Mouse (Mus musculus): ENCODE data around the gene Rab3il1. TPM values are rescaled to one million over a fixed set of nuclear protein-coding genes. Genes with fewer than 3 reads are reported as not detected.

Gene Rab3il1
- polyA plus RNA-seq, 1 experiment from 2014 or later, result 20.7 TPM

DNA sequence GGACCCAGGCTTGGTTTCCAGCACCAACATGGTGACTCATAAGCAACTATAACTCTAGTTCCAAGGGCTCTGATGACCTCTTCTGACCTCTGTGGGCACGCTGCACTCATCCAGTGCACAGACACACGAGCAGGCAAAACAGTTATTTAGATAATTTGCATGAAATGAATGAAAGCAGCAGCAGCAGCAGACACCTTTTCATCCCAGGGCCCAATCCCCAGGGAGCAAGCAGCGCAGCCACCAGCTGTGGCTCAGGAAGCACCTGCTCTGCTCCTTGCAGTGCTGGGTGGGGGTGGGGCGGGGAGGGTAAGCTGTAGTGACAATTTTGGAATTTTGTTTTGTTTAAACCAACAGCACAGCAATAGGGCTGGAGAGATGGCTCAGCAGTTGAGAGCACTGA, 70.4 kb downstream of the Rab3il1 start:
- H3K27ac ChIP-seq (replicated peaks), result peak overlapping the region; percentile 32; the same call in 1 of the 2 replicates
- no peak for ATAC-seq (ENCODE audit: low FRiP score, low read depth)
- H3K4me2 ChIP-seq, result no peak overlapping the region
- 52% methylated on average over 4 of the region's 4 CpGs for WGBS
- H3K36me3 ChIP-seq, result peaks cover 80% of the 10 kb centered on the region
- no peaks in the 10 kb centered on the region for H3K27me3 ChIP-seq
- no peaks in the 10 kb centered on the region for H3K9me3 ChIP-seq
- no peak overlapping the region for H3K9ac ChIP-seq
- no peak overlapping the region for H3K4me3 ChIP-seq
- 0 out of 2 replicates have a peak, but pooled peaks cover 3% of the 10 kb centered on the region for H3K4me1 ChIP-seq (replicated peaks)

DNA sequence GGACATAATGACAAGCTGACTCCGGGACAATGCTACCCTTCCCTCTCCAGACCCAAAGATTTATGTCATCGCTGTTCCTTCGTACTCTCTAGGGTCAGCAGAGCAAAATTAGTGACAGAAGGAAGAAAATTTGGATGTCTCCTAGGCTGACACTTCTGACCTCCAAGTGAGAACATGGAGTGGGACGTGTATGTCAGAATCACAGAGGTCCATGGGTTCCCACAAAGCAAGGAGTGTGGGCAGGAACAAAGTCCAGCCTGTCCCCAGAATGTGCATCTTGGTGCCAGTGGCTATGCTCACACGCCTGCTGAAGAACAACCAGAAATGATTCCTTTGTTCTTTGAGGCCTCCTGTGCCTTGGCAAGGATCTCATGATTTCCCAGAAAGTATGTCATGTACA, 71.7 kb downstream of the Rab3il1 start:
- no peak overlapping the region for H3K27ac ChIP-seq (replicated peaks)
- no peak for ATAC-seq (ENCODE audit: low FRiP score, low read depth)
- 0 out of 2 replicates have a peak, but pooled peaks cover 3% of the 10 kb centered on the region for H3K4me1 ChIP-seq (replicated peaks)
- no peak overlapping the region for H3K9ac ChIP-seq
- H3K4me2 ChIP-seq, result no peak overlapping the region
- 89% methylated on average over 5 of the region's 5 CpGs for WGBS
- no peak overlapping the region for H3K4me3 ChIP-seq
- no peaks in the 10 kb centered on the region for H3K27me3 ChIP-seq
- no peaks in the 10 kb centered on the region for H3K9me3 ChIP-seq
- H3K36me3 ChIP-seq, result peaks cover 86% of the 10 kb centered on the region

DNA sequence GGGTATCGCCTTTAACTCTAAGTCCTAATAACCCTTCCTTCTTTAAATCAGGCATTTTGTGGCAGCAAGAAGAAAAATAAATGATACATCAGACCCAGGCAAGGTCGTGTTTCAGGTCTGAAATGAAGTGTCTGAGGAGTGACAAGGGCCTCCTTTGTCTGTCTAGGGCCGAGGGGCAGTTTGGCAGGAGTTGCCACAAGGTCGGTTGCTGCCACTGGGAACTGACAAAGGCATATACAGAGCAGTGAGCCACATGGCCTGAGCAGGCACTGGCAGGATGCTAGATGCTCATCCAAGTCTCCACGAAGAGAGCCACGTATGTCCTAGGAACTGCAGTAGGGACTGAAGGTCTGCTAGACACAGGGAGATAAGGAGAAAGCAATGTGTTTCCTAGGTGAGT, 76.9 kb downstream of the Rab3il1 start:
- Histone ChIP-seq H3K4me1 (replicated peaks) (no peaks in the 10 kb centered on the region), H3K9ac (no peak overlapping the region), H3K27me3 (no peaks in the 10 kb centered on the region), H3K4me3 (no peak overlapping the region), H3K27ac (replicated peaks) (no peak overlapping the region), H3K9me3 (no peaks in the 10 kb centered on the region), H3K36me3 (peaks cover 97% of the 10 kb centered on the region), H3K4me2 (no peak overlapping the region)
- 78% methylated on average over 6 of the region's 6 CpGs for WGBS
- no peak for ATAC-seq (ENCODE audit: low FRiP score, low read depth)

DNA sequence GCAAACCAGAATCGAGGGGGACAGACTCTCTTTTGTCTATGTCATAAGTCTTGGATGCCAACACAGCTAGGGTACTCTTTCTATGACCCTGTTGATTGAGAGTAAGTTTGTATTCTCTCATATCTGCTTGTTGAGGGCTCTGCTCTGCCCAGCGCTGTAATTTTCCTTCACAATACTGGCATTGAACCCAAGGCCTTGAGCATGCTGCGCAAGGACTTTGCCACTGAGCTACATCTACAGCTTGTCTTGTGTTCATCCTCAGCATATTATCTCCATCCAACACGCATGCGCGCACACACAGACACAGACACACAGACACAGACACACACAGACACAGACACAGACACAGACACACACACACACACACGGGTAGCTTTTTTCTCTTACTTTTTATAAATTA, 78.9 kb downstream of the Rab3il1 start:
- WGBS, result 94% methylated on average over 7 of the region's 7 CpGs
- no peak overlapping the region for H3K4me3 ChIP-seq
- H3K9me3 ChIP-seq, result no peaks in the 10 kb centered on the region
- no peak for ATAC-seq (ENCODE audit: low FRiP score, low read depth)
- no peak overlapping the region for H3K4me2 ChIP-seq
- H3K27me3 ChIP-seq, result no peaks in the 10 kb centered on the region
- no peak overlapping the region for H3K9ac ChIP-seq
- H3K36me3 ChIP-seq, result peaks cover 95% of the 10 kb centered on the region
- no peaks in the 10 kb centered on the region for H3K4me1 ChIP-seq (replicated peaks)
- no peak overlapping the region for H3K27ac ChIP-seq (replicated peaks)

DNA sequence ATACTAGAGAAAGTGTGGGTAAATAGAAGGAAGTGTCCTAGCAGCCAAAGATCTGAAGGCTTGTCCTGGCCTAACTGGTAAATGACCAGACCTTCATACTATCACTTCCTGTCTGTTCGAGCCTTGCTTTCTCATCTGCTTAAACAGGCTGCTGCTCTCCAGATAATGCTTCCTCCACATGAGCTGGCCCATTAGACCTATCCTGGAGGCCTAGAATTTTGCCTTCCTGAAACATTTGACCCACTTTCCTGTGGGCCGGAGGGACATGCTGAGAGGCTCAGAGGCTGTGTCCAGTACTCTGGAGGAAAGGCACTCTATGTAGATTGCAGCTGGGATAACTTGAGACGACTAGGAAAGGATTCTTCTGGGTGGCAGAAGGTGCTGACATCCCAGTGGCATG, 80.6 kb downstream of the Rab3il1 start:
- Histone ChIP-seq H3K9me3 (no peaks in the 10 kb centered on the region), H3K36me3 (peaks cover 94% of the 10 kb centered on the region), H3K4me2 (no peak overlapping the region), H3K27ac (replicated peaks) (no peak overlapping the region), H3K4me1 (replicated peaks) (no peaks in the 10 kb centered on the region), H3K27me3 (no peaks in the 10 kb centered on the region), H3K4me3 (no peak overlapping the region), H3K9ac (no peak overlapping the region)
- 76% methylated on average over 3 of the region's 3 CpGs for WGBS
- ATAC-seq (ENCODE audit: low FRiP score, low read depth), result no peak

DNA sequence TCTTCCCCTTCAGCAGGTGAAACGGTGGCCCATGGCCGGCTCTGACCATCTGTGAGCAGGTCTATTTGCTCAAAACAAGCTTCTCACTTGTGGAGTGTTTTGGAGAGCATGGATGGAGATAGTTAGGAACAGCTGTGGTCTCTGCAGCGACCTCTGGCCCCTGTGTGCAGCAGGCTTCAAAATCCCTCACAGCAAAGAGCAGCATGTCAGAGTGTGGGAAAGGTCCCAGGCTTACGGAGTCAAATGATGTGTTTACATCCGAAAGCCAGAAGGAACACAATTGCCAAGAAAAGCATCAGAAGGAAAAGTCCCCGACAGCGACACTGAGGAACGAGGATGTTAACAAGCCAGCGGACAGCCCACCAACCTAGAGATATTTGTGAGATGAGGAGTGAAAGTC, 84.0 kb downstream of the Rab3il1 start:
- H3K9ac ChIP-seq, result no peak overlapping the region
- no peaks in the 10 kb centered on the region for H3K9me3 ChIP-seq
- H3K36me3 ChIP-seq, result peaks cover 94% of the 10 kb centered on the region
- no peak overlapping the region for H3K4me3 ChIP-seq
- 88% methylated on average over 9 of the region's 9 CpGs for WGBS
- no peak overlapping the region for H3K4me2 ChIP-seq
- ATAC-seq (ENCODE audit: low FRiP score, low read depth), result no peak
- H3K27ac ChIP-seq (replicated peaks), result no peak overlapping the region
- no peaks in the 10 kb centered on the region for H3K4me1 ChIP-seq (replicated peaks)
- no peaks in the 10 kb centered on the region for H3K27me3 ChIP-seq

DNA sequence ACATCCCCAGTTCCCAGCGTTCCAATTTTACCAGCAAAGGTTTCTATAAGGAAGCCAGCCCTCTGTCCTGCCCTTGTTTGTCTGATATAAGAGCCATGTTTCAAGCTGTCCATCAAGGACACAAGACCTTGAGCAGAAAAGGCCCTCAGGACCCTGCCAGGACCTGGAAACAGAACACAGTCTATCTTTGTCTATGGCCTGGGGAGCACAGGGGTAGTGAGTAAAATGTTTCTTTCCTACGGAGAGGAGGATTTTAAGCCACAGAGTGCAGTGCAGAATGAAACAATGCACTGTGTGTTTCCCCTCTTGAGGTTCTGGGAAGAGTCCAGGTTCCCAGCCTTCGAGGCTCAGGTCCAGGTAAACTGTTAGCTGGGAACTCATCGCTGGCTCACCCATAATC, 85.5 kb downstream of the Rab3il1 start:
- Histone ChIP-seq H3K9ac (no peak overlapping the region), H3K27ac (replicated peaks) (no peak overlapping the region; the same call in 1 of the 2 replicates), H3K36me3 (peaks cover 91% of the 10 kb centered on the region), H3K9me3 (no peaks in the 10 kb centered on the region), H3K4me3 (no peak overlapping the region), H3K27me3 (no peaks in the 10 kb centered on the region), H3K4me1 (replicated peaks) (no peaks in the 10 kb centered on the region), H3K4me2 (no peak overlapping the region)
- WGBS, result 91% methylated on average over 4 of the region's 4 CpGs
- ATAC-seq (ENCODE audit: low FRiP score, low read depth), result no peak

Other genes starting within 250 kb of the Rab3il1 start
- gene Scgb2a2, start 154.1 kb upstream of the Rab3il1 start, polyA plus RNA-seq (2015; fragmentation: Nextera tagmentation; extraction: Ambion mirVana), result not detected in 2 replicates
- 30.7 and 33.5 TPM in 2 replicates for gene Incenp, start 102.1 kb upstream of the Rab3il1 start, polyA plus RNA-seq (2015; fragmentation: Nextera tagmentation; extraction: Ambion mirVana)
- gene Fth1, start 21.1 kb upstream of the Rab3il1 start, polyA plus RNA-seq (2015; fragmentation: Nextera tagmentation; extraction: Ambion mirVana), result 1,700 and 1,726 TPM in 2 replicates
- gene Best1, start within 50 bp of the Rab3il1 start, polyA plus RNA-seq (2015; fragmentation: Nextera tagmentation; extraction: Ambion mirVana), result 2.3 TPM in 2 replicates
- gene Fads3, start 39.9 kb downstream of the Rab3il1 start, polyA plus RNA-seq (2015; fragmentation: Nextera tagmentation; extraction: Ambion mirVana), result 31.4 and 32.8 TPM in 2 replicates
- 218 and 229 TPM in 2 replicates for gene Fads2, start 100.1 kb downstream of the Rab3il1 start, polyA plus RNA-seq (2015; fragmentation: Nextera tagmentation; extraction: Ambion mirVana)
- gene Fads1, start 181.2 kb downstream of the Rab3il1 start, polyA plus RNA-seq (2015; fragmentation: Nextera tagmentation; extraction: Ambion mirVana), result 155 and 160 TPM in 2 replicates
- gene Tmem258, start 202.3 kb downstream of the Rab3il1 start, polyA plus RNA-seq (2015; fragmentation: Nextera tagmentation; extraction: Ambion mirVana), result 330 and 360 TPM in 2 replicates
- gene Fen1, start 202.5 kb downstream of the Rab3il1 start, polyA plus RNA-seq (2015; fragmentation: Nextera tagmentation; extraction: Ambion mirVana), result 28.0 and 28.2 TPM in 2 replicates
- 0.76 and 0.92 TPM in 2 replicates for gene Myrf, start 239.1 kb downstream of the Rab3il1 start, polyA plus RNA-seq (2015; fragmentation: Nextera tagmentation; extraction: Ambion mirVana)